Mouse (Mus musculus): ENCODE data around the gene 1700013G24Rik. TPM values are rescaled to one million over a fixed set of nuclear protein-coding genes. Genes with fewer than 3 reads are reported as not detected.

Gene 1700013G24Rik
- polyA plus RNA-seq, 1 experiment from 2014 or later: not detected

- no peaks in the 10 kb centered on the region for H3K27me3 ChIP-seq (replicated peaks; ENCODE audit: control insufficient read depth, insufficient read depth, low read length)
- no peak overlapping the region for H3K4me3 ChIP-seq (ENCODE audit: low read depth, low read length)
- H3K9me3 ChIP-seq (ENCODE audit: control insufficient read depth): no peaks in the 10 kb centered on the region
- no peak overlapping the region for H3K9ac ChIP-seq (ENCODE audit: low read depth, low read length)
- 80% methylated on average over 7 of the region's 7 CpGs for WGBS
- peaks cover 6% of the 10 kb centered on the region for H3K36me3 ChIP-seq (ENCODE audit: control insufficient read depth, insufficient read depth)
- TF ChIP-seq CTCF (IDR thresholded peaks at IDR 0.05; ENCODE audit: low read depth): no peak
- no peak for ATAC-seq
- no peak overlapping the region for H3K4me2 ChIP-seq (replicated peaks; ENCODE audit: low read depth)
- H3K4me1 ChIP-seq (replicated peaks; ENCODE audit: control insufficient read depth, insufficient read depth, low read length): 0 out of 2 replicates have a peak, but pooled peaks cover 2% of the 10 kb centered on the region
- no peak overlapping the region for H3K27ac ChIP-seq (ENCODE audit: low read depth, low read length)
These were observed 49.7 kb downstream of the 1700013G24Rik start for GRCm38 (mm10) chr4:137502801-137503200.

- H3K27me3 ChIP-seq (replicated peaks; ENCODE audit: control insufficient read depth, insufficient read depth, low read length): no peaks in the 10 kb centered on the region
- no peak overlapping the region for H3K4me3 ChIP-seq (ENCODE audit: low read depth, low read length)
- H3K4me2 ChIP-seq (replicated peaks; ENCODE audit: low read depth): no peak overlapping the region
- H3K9me3 ChIP-seq (ENCODE audit: control insufficient read depth): no peaks in the 10 kb centered on the region
- WGBS: 76% methylated on average over 6 of the region's 6 CpGs
- no peaks in the 10 kb centered on the region for H3K4me1 ChIP-seq (replicated peaks; ENCODE audit: control insufficient read depth, insufficient read depth, low read length)
- TF ChIP-seq CTCF (IDR thresholded peaks at IDR 0.05; ENCODE audit: low read depth): no peak
- no peak overlapping the region for H3K27ac ChIP-seq (ENCODE audit: low read depth, low read length)
- H3K36me3 ChIP-seq (ENCODE audit: control insufficient read depth, insufficient read depth): peaks cover 9% of the 10 kb centered on the region
- H3K9ac ChIP-seq (ENCODE audit: low read depth, low read length): no peak overlapping the region
- ATAC-seq: no peak
These were observed 50.5 kb downstream of the 1700013G24Rik start for GRCm38 (mm10) chr4:137503509-137503971.

Other genes with a start within 250 kb of the 1700013G24Rik start
- gene Wnt4, start 175.8 kb upstream of the 1700013G24Rik start, polyA plus RNA-seq (2015; fragmentation: Nextera tagmentation; extraction: Ambion mirVana): 2.1 and 2.4 TPM in 2 replicates
- gene Cdc42, start 95.6 kb upstream of the 1700013G24Rik start, polyA plus RNA-seq (2015; fragmentation: Nextera tagmentation; extraction: Ambion mirVana): 461 and 471 TPM in 2 replicates
- not detected in 2 replicates for gene Cela3a, start 43.5 kb upstream of the 1700013G24Rik start, polyA plus RNA-seq (2015; fragmentation: Nextera tagmentation; extraction: Ambion mirVana)
- gene Cela3b, start 22.7 kb upstream of the 1700013G24Rik start, polyA plus RNA-seq (2015; fragmentation: Nextera tagmentation; extraction: Ambion mirVana): 9.1 and 13.6 TPM in 2 replicates
- 16.3 and 16.4 TPM in 2 replicates for gene Hspg2, start 15.5 kb downstream of the 1700013G24Rik start, polyA plus RNA-seq (2015; fragmentation: Nextera tagmentation; extraction: Ambion mirVana)
- not detected in 2 replicates for gene Ldlrad2, start 121.3 kb downstream of the 1700013G24Rik start, polyA plus RNA-seq (2015; fragmentation: Nextera tagmentation; extraction: Ambion mirVana)
- 33.3 and 36.7 TPM in 2 replicates for gene Usp48, start 140.5 kb downstream of the 1700013G24Rik start, polyA plus RNA-seq (2015; fragmentation: Nextera tagmentation; extraction: Ambion mirVana)
- 8.9 and 9.1 TPM in 2 replicates for gene Rap1gap, start 211.4 kb downstream of the 1700013G24Rik start, polyA plus RNA-seq (2015; fragmentation: Nextera tagmentation; extraction: Ambion mirVana)

All from intestine, postnatal 0 days (tissue).